Mouse (Mus musculus) splenic B cell, adult 2 months (primary cell): Measurements from ENCODE around the gene Lrg1.
"Not testable (repeated sequence)": the region's sequence is repeated elsewhere in the genome, so short reads cannot be mapped to it uniquely, and the experiment has no call there.

Experiments
- DNase-seq: peaks from one replicate; pipeline ENCODE4 v3.0.0-alpha.2; 2011; ENCODE audit warnings: low read depth, low spot score
- H3K27me3 ChIP-seq: 2 replicates; pipeline ENCODE4 v1.6.1; 2012; ENCODE audit warnings: mild to moderate bottlenecking, low read length, moderate library complexity, mixed read lengths; ENCODE audit not compliant: control insufficient read depth, poor library complexity, insufficient read depth, severe bottlenecking
- H3K36me3 ChIP-seq: 2 replicates; pipeline ENCODE4 v1.6.1; 2012; ENCODE audit warnings: mild to moderate bottlenecking, low read length, moderate library complexity, mixed read lengths; ENCODE audit not compliant: control insufficient read depth, poor library complexity, insufficient read depth, severe bottlenecking

Lrg1 gene

DNA sequence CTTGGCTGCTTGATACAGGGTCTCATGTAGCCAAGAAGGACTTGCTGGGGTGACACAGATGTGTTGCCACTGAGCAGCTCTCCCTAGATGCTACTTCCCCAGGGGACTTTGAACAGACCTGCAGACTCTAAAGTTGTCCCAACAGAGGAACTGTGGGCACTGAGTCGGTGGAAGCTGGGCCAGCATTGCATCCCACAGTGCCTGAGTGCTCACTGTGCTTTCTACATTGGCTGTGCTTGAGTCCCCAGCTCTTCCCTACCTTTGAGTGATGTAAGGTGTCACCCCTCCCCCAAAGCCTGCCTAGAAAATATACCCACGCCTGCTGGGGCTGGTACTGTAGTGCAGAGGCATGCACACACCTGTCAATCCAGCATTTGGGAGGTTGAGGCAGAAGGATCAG, 14.1 kb downstream of the Lrg1 start:
- DNase-seq: no peak
- H3K36me3 ChIP-seq: no peaks in the 10 kb centered on the region
- no peaks in the 10 kb centered on the region for H3K27me3 ChIP-seq

- DNase-seq: no peak
- Histone ChIP-seq H3K36me3 (no peaks in the 10 kb centered on the region), H3K27me3 (no peaks in the 10 kb centered on the region)
Observed at GRCm38 (mm10) chr17:56106981-56107380, 14.8 kb downstream of the Lrg1 start.

DNA sequence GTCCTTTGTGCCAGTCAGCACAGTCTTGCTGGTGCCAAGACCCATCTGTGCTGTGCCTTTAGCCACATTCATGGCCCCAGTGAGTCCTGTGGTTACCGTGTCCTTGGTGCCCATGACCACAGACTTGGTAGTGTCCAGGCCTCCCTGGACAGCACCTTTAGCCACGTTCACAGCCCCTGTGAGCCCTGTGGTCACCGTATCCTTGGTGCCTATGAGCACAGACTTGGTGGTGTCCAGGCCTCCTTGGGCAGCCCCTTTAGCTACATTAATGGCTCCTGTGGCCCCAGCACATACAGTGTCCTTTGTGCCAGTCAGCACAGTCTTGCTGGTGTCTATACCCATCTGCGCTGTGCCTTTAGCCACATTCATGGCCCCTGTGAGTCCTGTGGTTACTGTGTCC, 15.4 kb downstream of the Lrg1 start:
- DNase-seq, H3K27me3 ChIP-seq, H3K36me3 ChIP-seq: not testable (repeated sequence)

- H3K27me3 ChIP-seq, DNase-seq: not testable (repeated sequence)
Observed at GRCm38 (mm10) chr17:56104821-56105220, 17.0 kb downstream of the Lrg1 start.

GRCm38 (mm10) chr17:56103465-56104285, 18.1 kb downstream of the Lrg1 start:
- Histone ChIP-seq H3K36me3 (no peaks in the 10 kb centered on the region; the same call in 1 of the 2 replicates), H3K27me3 (no peaks in the 10 kb centered on the region)
- no peak for DNase-seq

More at GRCm38 (mm10) chr17:56104821-56105220, 17.0 kb downstream of the Lrg1 start:
- not testable (repeated sequence) for H3K36me3 ChIP-seq

GRCm38 (mm10) chr17:56102927-56103326, 18.9 kb downstream of the Lrg1 start:
- peaks cover 3% of the 10 kb centered on the region for H3K36me3 ChIP-seq
- DNase-seq: no peak
- H3K27me3 ChIP-seq: no peaks in the 10 kb centered on the region

DNA sequence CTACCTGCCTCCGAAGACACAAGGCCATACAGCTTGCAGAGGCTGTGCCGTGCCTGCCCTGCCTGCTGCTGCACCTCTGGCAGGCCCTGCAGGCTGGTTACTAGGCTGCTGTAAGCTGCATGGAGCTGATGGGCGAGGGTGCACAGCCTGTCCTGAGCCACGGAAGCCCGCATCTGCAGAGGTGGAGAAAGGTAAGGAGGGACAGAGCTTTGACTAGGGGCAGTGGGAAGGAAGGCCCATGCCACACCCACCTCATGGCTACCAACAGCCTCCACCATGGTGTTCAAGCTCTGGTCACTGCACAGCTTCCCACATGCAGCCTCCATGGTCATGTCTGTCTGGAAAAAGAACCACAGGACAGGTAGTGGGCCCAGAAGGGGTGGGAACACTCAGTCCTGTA, 19.6 kb downstream of the Lrg1 start:
- Histone ChIP-seq H3K36me3 (peaks cover 3% of the 10 kb centered on the region), H3K27me3 (no peaks in the 10 kb centered on the region)

DNA sequence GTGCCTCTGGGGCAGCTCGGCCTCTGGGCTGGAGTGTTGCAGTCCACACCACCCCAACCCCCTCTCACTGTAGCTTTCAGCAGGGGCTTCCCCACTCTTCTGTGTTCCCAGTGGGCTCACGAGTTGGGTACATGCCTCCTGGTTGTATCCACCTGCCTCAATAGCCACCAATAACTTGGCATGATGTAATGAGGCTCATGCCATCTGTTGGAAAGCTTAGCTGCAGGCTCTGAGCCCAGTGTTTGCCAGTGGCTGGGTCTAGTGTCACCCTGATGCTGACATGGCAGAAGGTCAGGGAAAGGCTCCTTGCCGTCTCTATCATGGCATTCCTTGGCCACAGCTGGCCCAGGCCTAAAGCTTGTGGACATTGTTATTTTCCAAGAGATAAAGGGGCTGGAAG, 21.0 kb downstream of the Lrg1 start:
- DNase-seq: no peak
- Histone ChIP-seq H3K27me3 (no peaks in the 10 kb centered on the region), H3K36me3 (peaks cover 8% of the 10 kb centered on the region)

More for the DNA sequence above, 19.6 kb downstream of the Lrg1 start:
- DNase-seq: no peak

- peaks cover 8% of the 10 kb centered on the region for H3K36me3 ChIP-seq
- no peaks in the 10 kb centered on the region for H3K27me3 ChIP-seq
- DNase-seq: no peak
Observed at GRCm38 (mm10) chr17:56098711-56099572, 22.9 kb downstream of the Lrg1 start.

GRCm38 (mm10) chr17:56098180-56098579, 23.6 kb downstream of the Lrg1 start:
- Histone ChIP-seq H3K36me3 (peaks cover 8% of the 10 kb centered on the region), H3K27me3 (no peaks in the 10 kb centered on the region)
- DNase-seq: no peak

GRCm38 (mm10) chr17:56096883-56097282, 24.9 kb downstream of the Lrg1 start:
- Histone ChIP-seq H3K36me3 (peaks cover 8% of the 10 kb centered on the region), H3K27me3 (no peaks in the 10 kb centered on the region)
- no peak for DNase-seq

- Histone ChIP-seq H3K36me3 (peaks cover 5% of the 10 kb centered on the region), H3K27me3 (no peaks in the 10 kb centered on the region)
- DNase-seq: no peak
Observed at GRCm38 (mm10) chr17:56092794-56093193, 29.0 kb downstream of the Lrg1 start.

- Histone ChIP-seq H3K36me3 (peaks cover 5% of the 10 kb centered on the region), H3K27me3 (no peaks in the 10 kb centered on the region)
- DNase-seq: no peak
Observed at GRCm38 (mm10) chr17:56092312-56092711, 29.5 kb downstream of the Lrg1 start.

- 0 out of 2 replicates have a peak, but pooled peaks cover 5% of the 10 kb centered on the region for H3K36me3 ChIP-seq
- H3K27me3 ChIP-seq: no peaks in the 10 kb centered on the region
- DNase-seq: no peak
Observed at GRCm38 (mm10) chr17:56080781-56081585, 40.8 kb downstream of the Lrg1 start.
